Mouse (Mus musculus): ENCODE results near the gene Zfp638. TPM values are rescaled to one million over a fixed set of nuclear protein-coding genes. Genes with fewer than 3 reads are reported as not detected.
A peak's percentile ranks its signal among the peaks of the same experiment; 100 is the strongest.

Zfp638 gene
- total RNA-seq, 2 experiments from 2014 or later = 50.4 to 52.1 TPM

GRCm38 (mm10) chr6:83849446-83849845, 17.5 kb upstream of the Zfp638 start:
- intact Hi-C loops (cut with DNase I) = no loop called here
- TF ChIP-seq CTCF (IDR thresholded peaks at IDR 0.05) = no peak
- peak overlapping the region; percentile 89 for H3K27ac ChIP-seq
- peak; percentile 31 for DNase-seq
- peak overlapping the region; percentile 54 for H3K4me3 ChIP-seq

- intact Hi-C loops (cut with DNase I) = no loop called here
- peak; percentile 44 for DNase-seq
- no peak for TF ChIP-seq CTCF (IDR thresholded peaks at IDR 0.05)
- Histone ChIP-seq H3K27ac (peak overlapping the region; percentile 78), H3K4me3 (no peak overlapping the region)
These were observed 9.4 kb upstream of the Zfp638 start for GRCm38 (mm10) chr6:83857476-83857875.

DNA sequence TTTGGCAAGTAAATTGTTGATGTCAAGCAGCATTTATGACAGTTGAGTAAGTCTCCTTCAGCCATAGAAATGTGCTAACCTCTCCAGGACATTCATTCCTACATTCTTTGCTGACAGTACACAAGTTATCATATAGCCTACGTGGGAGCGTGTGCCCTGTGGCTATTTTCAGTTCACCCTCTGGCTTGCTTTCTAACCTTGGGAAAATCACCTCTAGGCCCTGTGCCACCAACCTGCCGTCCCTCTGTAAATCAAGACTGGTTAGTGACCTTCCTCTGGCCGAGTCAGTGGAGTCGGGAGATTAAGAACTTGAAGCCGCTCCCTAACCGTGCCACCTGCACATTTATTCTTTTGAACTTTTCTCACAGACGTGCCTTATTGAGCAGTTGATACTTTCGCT, 6.9 kb upstream of the Zfp638 start:
- Histone ChIP-seq H3K4me3 (no peak overlapping the region), H3K27ac (peak overlapping the region; percentile 85)
- intact Hi-C loops (cut with DNase I) = no loop called here
- no peak for TF ChIP-seq CTCF (IDR thresholded peaks at IDR 0.05)
- peak; percentile 87 for DNase-seq

GRCm38 (mm10) chr6:83863538-83863937, 3.4 kb upstream of the Zfp638 start:
- intact Hi-C loops (cut with DNase I) = no loop called here
- H3K27ac ChIP-seq = no peak overlapping the region
- DNase-seq = no peak
- H3K4me3 ChIP-seq = no peak overlapping the region
- no peak for TF ChIP-seq CTCF (IDR thresholded peaks at IDR 0.05)

DNA sequence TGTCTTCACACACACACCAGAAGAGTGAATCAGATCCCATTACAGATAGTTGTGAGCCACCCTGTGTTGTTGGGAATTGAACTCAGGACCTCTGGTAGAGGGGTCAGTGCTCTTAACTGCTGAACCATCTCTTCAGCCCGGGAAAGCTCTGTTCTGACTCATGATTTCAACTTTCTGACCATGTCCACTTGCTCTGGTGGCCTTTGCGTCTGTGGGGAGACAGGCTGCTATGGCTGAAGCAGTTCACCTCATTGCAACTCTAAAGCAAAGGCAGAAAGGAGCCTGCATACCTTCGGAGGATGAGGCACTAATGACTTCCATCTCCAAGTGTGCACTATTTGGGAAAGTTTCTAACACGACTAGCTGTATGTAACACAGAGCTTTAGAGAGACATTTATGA, 486 bp upstream of the Zfp638 start:
- no peak for DNase-seq
- H3K27ac ChIP-seq = no peak overlapping the region
- TF ChIP-seq CTCF (IDR thresholded peaks at IDR 0.05) = no peak
- peak overlapping the region; percentile 89 for H3K4me3 ChIP-seq
- intact Hi-C loops (cut with DNase I) = loop anchor here (2.0 to 5.0 kb wide), 2 partner anchors 20 to 34 kb away; partner anchors contain the start of gene Paip2b

DNA sequence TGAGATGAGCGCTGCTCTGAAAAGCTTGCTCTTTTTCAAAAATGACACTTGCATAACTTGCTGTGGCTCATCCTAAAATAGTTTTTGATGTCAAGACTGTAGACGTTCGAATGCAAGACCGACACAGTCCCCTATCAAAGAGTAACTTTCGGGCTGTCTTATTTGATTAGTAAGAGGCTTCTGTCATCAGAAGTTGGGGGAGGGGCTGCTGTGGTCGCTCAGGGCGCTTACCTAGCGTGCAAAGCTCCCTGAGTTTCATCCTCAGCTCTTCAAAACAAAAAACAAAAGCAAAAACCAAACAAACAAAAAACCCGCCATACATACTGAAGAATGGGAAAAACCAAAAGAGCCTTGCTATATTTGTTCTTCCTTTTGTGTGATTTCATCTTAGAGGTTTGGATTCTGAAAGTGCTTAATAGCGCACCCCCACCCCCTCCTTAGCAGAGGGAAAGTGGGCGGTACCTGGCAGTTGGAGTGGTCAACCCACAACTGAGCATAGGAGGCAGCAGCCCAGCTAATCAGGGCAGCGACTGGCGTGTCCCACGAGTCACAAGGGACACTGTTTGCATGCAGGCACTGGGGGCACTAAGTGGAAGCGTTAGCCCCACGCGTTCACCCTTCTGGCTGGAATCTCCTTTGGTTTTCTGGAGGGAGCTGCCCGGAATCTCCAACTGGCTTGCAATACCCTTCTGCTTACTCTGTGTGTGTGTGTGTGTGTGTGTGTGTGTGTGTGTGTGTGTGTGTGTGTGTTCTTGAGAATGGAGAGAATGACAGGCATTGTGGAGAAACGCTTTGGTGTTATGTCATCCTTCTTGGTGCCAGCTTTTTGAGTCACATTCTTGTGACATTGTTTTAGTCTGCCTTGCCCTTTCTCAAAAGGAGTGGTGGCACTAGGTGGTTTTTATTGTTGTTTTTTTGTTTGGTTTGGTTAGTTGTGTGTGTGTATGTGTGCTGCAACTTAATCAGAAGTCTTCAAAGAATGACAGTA, 983 bp downstream of the Zfp638 start:
- DNase-seq = peak; percentile 85
- peak overlapping the region; percentile 95 for H3K27ac ChIP-seq
- intact Hi-C loops (cut with DNase I) = loop anchor here (2.0 to 5.0 kb wide), 2 partner anchors 21 to 36 kb away; partner anchors contain the start of gene Paip2b
- H3K4me3 ChIP-seq = peak overlapping the region; percentile 89
- no peak for TF ChIP-seq CTCF (IDR thresholded peaks at IDR 0.05)

DNA sequence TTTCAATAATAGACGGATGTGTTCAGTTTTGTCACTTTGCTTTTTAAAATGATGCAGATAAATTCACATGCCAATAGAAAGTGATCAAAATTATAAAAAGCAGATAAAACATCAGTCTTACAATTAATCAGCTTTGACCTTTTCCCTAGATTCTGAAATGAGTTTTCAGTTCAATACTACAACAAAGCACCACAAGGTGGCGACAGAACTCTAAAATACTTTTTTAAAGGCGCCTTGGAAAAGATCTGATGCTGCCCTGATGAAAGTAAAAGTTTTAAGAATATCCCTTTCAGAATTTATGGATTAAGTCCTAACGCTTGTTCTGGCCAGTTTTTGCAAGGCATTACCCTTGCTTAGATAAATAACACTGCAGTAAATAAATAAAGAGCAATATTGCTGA, 12.9 kb downstream of the Zfp638 start:
- intact Hi-C loops (cut with DNase I) = loop anchor here (2.0 kb wide), 1 partner anchor 181 kb away; no protein-coding TSS in a partner anchor
- peak; percentile 29 for DNase-seq
- TF ChIP-seq CTCF (IDR thresholded peaks at IDR 0.05) = peak; percentile 83

DNA sequence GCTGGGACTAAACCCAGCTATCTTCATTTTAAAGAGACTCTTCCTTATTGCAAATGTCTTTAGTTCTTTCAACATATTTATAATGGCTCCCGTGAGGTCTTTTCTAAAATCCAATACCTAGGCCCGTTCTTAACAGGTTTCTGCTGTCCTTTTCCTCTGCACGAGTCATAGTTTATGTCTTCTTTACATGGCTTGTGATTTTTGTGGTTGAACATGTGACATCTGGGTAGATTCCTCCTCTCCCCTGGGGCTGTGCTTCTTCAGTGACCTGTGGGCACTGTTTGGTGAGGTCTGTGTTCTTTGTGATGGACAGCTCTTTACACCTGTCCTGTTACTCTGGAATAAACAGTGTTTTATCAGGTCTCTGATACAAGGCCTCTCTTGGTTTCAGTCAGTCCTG, 19.9 kb downstream of the Zfp638 start:
- intact Hi-C loops (cut with DNase I) = no loop called here
- TF ChIP-seq CTCF (IDR thresholded peaks at IDR 0.05) = no peak
- Histone ChIP-seq H3K4me3 (no peak overlapping the region), H3K27ac (no peak overlapping the region)
- DNase-seq = no peak

More for the DNA sequence above, 12.9 kb downstream of the Zfp638 start:
- Histone ChIP-seq H3K4me3 (peak overlapping the region; percentile 38), H3K27ac (no peak overlapping the region)

DNA sequence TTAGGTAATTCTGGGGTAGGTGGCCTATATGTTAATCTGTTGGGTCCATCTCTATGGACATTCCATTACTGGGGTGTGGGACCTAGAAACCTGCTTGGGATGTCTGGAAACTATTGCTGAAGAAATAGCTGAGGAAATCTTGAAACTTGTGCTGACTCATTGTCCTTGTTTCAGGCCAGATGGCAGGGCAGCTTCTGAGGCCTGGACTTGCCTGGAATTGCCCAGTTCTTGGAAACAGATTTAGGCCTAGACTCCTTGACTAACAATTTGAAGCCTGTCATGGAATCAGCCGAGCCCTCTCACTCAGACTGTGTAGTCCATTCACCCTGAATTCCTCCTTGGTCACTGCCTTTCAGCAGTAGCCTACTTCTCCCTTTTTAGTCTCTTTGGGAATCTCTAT, 21.9 kb downstream of the Zfp638 start:
- DNase-seq = no peak
- no peak for TF ChIP-seq CTCF (IDR thresholded peaks at IDR 0.05)
- Histone ChIP-seq H3K4me3 (no peak overlapping the region), H3K27ac (no peak overlapping the region)
- intact Hi-C loops (cut with DNase I) = no loop called here

DNA sequence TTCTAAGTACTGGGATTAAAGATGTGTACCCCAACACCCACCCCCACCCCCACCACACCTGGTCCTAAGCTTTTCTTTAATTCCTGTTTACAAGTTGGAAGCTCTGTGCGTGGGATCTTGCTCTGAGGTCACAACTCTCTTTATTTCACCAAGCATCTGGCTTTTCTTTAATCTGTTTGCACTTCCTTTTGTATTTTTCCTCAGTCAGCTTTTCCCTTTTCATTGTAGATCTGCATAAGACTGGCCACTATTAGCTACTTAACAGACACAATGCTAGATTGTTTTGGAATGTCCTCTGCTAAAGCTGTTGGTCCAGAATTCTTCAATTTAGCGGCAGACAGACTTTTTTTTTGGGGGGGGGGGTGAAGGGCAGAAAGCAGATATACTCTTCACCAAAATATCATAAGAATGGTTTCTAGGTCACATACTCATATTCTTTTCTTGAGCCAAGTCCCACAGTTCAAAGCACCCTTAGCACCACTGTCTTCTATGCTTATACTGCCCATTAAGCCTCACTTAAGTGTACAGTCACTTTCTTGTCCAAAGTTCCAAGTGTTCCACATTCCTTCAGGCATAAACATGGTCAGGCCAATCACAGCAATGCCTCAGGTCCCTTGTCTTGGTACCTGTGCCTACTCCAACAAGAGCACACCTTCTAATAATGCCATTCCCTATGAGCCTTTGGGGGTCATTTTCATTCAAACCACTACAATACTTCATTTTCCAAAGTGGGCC, 23.5 kb downstream of the Zfp638 start:
- no peak for DNase-seq
- TF ChIP-seq CTCF (IDR thresholded peaks at IDR 0.05) = no peak
- Histone ChIP-seq H3K4me3 (no peak overlapping the region), H3K27ac (no peak overlapping the region)
- intact Hi-C loops (cut with DNase I) = no loop called here

GRCm38 (mm10) chr6:83891251-83891650, 24.3 kb downstream of the Zfp638 start:
- intact Hi-C loops (cut with DNase I) = no loop called here
- Histone ChIP-seq H3K4me3 (no peak overlapping the region), H3K27ac (no peak overlapping the region)
- DNase-seq = no peak
- TF ChIP-seq CTCF (IDR thresholded peaks at IDR 0.05) = no peak

- TF ChIP-seq CTCF (IDR thresholded peaks at IDR 0.05) = no peak
- no peak overlapping the region for H3K27ac ChIP-seq
- no peak for DNase-seq
- no peak overlapping the region for H3K4me3 ChIP-seq
- intact Hi-C loops (cut with DNase I) = no loop called here
These were observed 24.8 kb downstream of the Zfp638 start for GRCm38 (mm10) chr6:83891687-83892086.

DNA sequence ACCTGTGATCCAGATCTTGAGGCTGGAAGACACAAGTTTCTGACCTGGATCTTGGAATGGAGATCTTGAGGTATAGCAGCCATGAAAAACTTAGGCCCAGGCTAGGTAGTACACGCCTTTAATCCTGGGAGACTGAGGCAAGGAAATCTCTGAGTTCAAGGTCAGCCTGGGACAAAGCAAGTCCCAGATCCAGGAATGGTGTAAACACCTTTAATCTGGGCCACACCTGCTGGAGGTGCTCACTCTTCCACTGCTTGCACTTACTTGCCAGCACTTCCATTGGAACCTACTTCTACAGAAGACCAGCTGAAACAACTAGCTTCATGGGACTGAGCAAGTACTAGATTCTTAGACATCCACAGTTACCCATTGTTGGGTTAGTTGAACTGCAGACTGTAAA, 26.2 kb downstream of the Zfp638 start:
- intact Hi-C loops (cut with DNase I) = no loop called here
- no peak for TF ChIP-seq CTCF (IDR thresholded peaks at IDR 0.05)
- no peak overlapping the region for H3K4me3 ChIP-seq
- no peak overlapping the region for H3K27ac ChIP-seq
- DNase-seq = no peak

Data from gastrocnemius, adult 2 months (tissue).